Mouse (Mus musculus) hindbrain, embryonic 15.5 days (tissue): ENCODE measurements around the gene Agt. TPM values are rescaled to one million over a fixed set of nuclear protein-coding genes. Genes with fewer than 3 reads are reported as not detected.

Experiments
- ATAC-seq: fragments of 200-750 bp; cut with Nextera tagmentation; 2 replicates; pipeline ENCODE4 v1.8.0; 2017; ENCODE audit warnings: low read depth, moderate number of reproducible peaks, moderate TSS enrichment; ENCODE audit not compliant: low FRiP score
- H3K27ac ChIP-seq: fragments of 300-500 bp; sonication (generic); replicated peaks from 2 replicates; pipeline ENCODE4 v1.5.1; 2015; ENCODE audit warnings: mild to moderate bottlenecking, inconsistent platforms
- H3K27me3 ChIP-seq: fragments of 300-500 bp; sonication (generic); 2 replicates; pipeline ENCODE4 v1.6.1; 2015; ENCODE audit warnings: control low read depth, inconsistent platforms
- H3K36me3 ChIP-seq: fragments of 300-500 bp; sonication (generic); 2 replicates; pipeline ENCODE4 v1.6.1; 2015; ENCODE audit warnings: control low read depth, inconsistent platforms
- H3K4me1 ChIP-seq: fragments of 300-500 bp; sonication (generic); replicated peaks from 2 replicates; pipeline ENCODE4 v1.6.1; 2015; ENCODE audit warnings: control low read depth, inconsistent platforms
- H3K4me2 ChIP-seq: fragments of 300-500 bp; sonication (generic); 2 replicates; pipeline ENCODE4 v1.6.1; 2015; ENCODE audit warnings: moderate library complexity, mild to moderate bottlenecking, inconsistent platforms
- H3K4me3 ChIP-seq: fragments of 300-500 bp; sonication (generic); 2 replicates; pipeline ENCODE4 v1.5.1; 2015; ENCODE audit warnings: mild to moderate bottlenecking, inconsistent platforms
- H3K9ac ChIP-seq: fragments of 300-500 bp; sonication (generic); 2 replicates; pipeline ENCODE4 v1.6.1; 2015; ENCODE audit warnings: inconsistent platforms
- H3K9me3 ChIP-seq: fragments of 300-500 bp; sonication (generic); 2 replicates; pipeline ENCODE4 v1.6.1; 2016; ENCODE audit warnings: control low read depth, inconsistent platforms
- WGBS: fragments of 180-500 bp; shearing (Covaris S2); methylation state at CpG from one replicate; pipeline ENCODE4 v1.1.7; 2015; 5-methylcytosine and 5-hydroxymethylcytosine counted together
- polyA plus RNA-seq: library from polyadenylated mRNA; unstranded; fragments of >200 nt; fragmentation: Nextera tagmentation; extraction: Ambion mirVana; gene quantifications from 2 replicates; pipeline ENCODE4 v1.2.1, GENCODE M21; 2015

The Agt gene
- polyA plus RNA-seq, 1 experiment from 2014 or later = 1.0 TPM

DNA sequence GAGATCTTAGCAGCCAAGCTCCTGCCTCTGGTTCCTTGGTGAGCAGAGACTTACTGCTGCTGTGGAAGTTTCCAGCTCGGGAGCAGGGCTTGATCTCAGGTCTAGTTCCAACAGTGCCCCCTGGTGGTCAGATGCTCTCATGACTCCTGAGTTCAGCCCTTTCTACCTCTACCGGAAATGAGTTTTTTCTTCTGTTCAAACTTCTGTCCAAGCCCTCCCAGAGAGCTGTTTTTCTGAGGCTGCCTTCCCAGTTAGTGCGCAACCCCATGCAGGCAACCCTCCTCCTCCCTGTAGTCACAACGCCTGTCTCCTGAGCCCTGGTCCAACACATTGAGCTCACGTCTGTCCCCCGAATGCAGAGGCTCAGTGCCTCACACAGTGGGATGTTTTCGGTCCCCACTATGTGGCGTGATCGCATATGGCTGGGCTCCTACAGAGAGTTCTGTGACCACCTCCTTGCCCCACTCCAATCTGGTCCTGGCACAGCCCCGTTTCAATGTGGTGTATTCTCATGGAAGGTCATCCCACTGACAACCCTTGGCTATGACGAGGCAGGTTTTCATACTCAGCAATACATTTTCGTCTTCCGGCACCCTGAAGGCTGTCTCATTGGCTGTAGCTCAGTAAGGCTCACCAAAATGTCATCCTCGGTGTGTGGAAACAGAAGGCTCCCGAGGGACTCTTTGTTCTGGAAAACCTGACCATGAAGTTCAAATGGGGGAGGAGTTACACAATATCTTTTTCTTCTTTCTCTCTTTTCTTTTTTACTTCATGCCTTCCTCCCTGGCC is 4.2 kb upstream of the Agt start:
- Histone ChIP-seq H3K27me3 (no peaks in the 10 kb centered on the region), H3K36me3 (no peaks in the 10 kb centered on the region), H3K27ac (0 out of 2 replicates have a peak overlapping the region, but pooled peaks have one; percentile 18), H3K4me2 (no peak overlapping the region), H3K9me3 (no peaks in the 10 kb centered on the region), H3K4me1 (peaks cover 5% of the 10 kb centered on the region; the same call in 1 of the 2 replicates), H3K4me3 (no peak overlapping the region), H3K9ac (no peak overlapping the region)
- 0 out of 2 replicates have a peak, but pooled peaks have one; percentile 44 for ATAC-seq
- WGBS = 61% methylated on average over 15 of the region's 15 CpGs

DNA sequence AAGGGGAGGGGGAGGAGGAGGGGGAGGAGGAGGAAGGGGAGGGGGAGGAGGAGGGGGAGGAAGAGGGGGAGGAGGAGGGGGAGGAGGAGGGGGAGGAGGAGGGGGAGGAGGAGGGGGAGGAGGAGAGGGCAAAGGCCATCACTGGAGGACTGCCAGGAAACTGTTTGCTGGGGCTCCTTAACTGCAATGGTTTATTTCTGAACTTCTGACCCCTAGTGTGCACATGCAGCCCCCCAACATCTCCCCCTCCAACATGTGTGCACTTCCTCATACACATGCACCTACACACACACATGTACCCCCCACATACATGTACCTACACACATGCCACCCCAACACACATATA is 2.9 kb upstream of the Agt start:
- H3K9ac ChIP-seq = no peak overlapping the region

DNA sequence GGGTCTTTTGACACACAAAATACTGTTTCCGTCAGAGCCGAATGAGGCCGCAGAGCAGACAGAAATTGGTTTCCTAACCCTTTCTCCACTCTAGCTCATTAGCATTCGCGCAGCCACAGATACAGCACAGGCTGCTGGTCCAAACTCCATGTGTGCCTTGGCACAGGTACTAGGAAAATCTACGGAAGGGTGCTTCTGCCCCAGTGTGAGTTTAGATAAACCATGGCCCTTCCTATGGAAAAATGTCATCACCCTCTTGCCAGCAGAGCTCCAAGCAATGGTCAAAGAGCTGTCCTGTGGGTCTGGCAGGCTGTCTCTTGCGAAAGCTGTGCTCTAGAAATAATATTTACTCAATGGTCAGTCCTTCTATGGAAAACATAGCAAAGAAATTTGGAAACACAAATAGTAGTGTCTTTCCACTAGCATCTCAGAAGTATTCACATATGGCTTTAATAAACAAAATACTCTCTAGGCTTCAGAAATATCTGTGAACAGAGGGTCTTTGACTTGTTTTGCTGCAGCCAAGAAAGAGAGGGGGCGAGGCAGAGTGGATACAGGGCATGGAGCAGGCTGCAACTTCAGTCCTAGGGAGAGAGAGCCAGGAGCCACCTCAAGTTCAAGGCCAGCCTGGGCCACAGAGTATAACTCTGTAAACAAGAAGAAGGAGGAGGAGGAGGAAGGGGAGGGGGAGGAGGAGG is 2.4 kb upstream of the Agt start:
- Histone ChIP-seq H3K9ac (no peak overlapping the region), H3K4me1 (peaks cover 5% of the 10 kb centered on the region; the same call in 1 of the 2 replicates), H3K4me3 (no peak overlapping the region), H3K4me2 (no peak overlapping the region), H3K36me3 (no peaks in the 10 kb centered on the region), H3K27ac (no peak overlapping the region), H3K27me3 (no peaks in the 10 kb centered on the region), H3K9me3 (no peaks in the 10 kb centered on the region)
- 64% methylated on average over 8 of the region's 8 CpGs for WGBS
- no peak for ATAC-seq

More for the DNA sequence above, 2.9 kb upstream of the Agt start:
- Histone ChIP-seq H3K27me3 (no peaks in the 10 kb centered on the region), H3K4me2 (no peak overlapping the region), H3K4me3 (no peak overlapping the region), H3K36me3 (no peaks in the 10 kb centered on the region), H3K4me1 (peaks cover 5% of the 10 kb centered on the region; the same call in 1 of the 2 replicates), H3K9me3 (no peaks in the 10 kb centered on the region), H3K27ac (no peak overlapping the region)
- ATAC-seq = no peak

DNA sequence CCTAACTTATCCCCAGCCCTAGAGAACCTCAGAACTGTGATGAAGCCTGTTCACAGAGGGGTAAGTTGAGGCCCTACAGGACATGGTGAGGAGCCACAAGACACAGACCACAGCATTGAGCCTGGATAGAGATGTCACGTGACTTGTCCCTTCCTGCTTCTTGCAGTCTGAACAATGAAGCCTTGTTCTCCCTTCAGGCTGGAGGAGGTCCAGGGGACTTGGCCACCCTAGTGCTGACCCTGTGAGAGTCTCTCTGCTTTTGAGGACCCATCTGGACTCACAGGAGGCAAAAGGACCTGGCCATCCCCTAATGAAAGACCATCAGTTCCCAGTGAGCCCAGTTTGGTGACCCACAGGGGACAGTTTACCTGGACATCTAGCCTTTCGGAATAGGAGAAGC is 406 bp downstream of the Agt start:
- H3K4me2 ChIP-seq = no peak overlapping the region
- no peaks in the 10 kb centered on the region for H3K27me3 ChIP-seq
- WGBS = 74% methylated on average over 2 of the region's 2 CpGs
- peaks cover 5% of the 10 kb centered on the region; the same call in 1 of the 2 replicates for H3K4me1 ChIP-seq
- 0 out of 2 replicates have a peak overlapping the region, but pooled peaks have one; percentile 1 for H3K27ac ChIP-seq
- H3K4me3 ChIP-seq = no peak overlapping the region
- ATAC-seq = no peak
- no peak overlapping the region for H3K9ac ChIP-seq
- H3K9me3 ChIP-seq = no peaks in the 10 kb centered on the region
- no peaks in the 10 kb centered on the region for H3K36me3 ChIP-seq

DNA sequence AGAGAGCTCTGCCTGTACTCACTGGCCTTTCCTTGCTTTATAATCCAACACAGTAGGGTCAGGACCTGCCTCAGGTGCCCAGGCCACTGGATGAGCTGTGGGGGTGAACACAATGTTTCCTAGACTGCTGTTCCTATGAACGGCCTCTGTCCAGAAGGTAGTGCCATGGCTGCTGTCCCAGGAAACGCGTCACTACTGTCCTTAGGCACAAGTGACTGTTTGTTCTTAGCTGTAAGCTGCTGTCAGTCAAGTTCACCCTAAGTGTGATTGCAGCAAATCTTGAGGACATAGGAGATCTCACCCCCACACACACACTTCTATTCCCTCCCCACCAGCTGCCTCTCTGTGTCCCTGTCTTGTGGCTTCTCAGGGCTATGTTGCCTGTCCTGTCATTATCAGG is 1.9 kb downstream of the Agt start:
- no peaks in the 10 kb centered on the region for H3K27me3 ChIP-seq
- 88% methylated on average over 3 of the region's 3 CpGs for WGBS
- no peak for ATAC-seq
- no peak overlapping the region for H3K9ac ChIP-seq
- no peaks in the 10 kb centered on the region for H3K36me3 ChIP-seq
- H3K4me3 ChIP-seq = no peak overlapping the region
- H3K4me1 ChIP-seq = no peaks in the 10 kb centered on the region
- H3K27ac ChIP-seq = no peak overlapping the region
- H3K4me2 ChIP-seq = no peak overlapping the region
- H3K9me3 ChIP-seq = no peaks in the 10 kb centered on the region

DNA sequence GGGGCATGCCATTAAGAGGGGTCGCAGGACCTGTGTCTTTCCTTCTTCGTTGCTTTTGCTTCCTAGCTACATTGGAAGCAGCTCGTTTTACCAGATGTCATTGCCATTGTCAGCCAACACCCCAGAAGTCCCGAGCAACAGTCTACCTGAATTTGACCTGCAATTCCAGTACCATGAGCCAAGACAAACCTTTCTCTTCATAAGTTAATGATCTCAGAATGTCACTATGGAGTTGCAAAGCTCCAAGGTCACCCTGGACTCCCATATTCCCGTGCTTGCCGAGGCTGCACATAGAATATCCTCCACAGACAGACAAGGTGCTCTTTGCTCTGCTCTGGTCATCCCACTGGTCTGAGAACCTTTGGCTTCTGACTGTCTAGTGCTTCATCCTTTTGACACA is 2.4 kb downstream of the Agt start:
- no peak overlapping the region for H3K9ac ChIP-seq
- no peak for ATAC-seq
- 85% methylated on average over 6 of the region's 6 CpGs for WGBS
- no peak overlapping the region for H3K4me2 ChIP-seq
- H3K27me3 ChIP-seq = no peaks in the 10 kb centered on the region
- H3K27ac ChIP-seq = no peak overlapping the region
- H3K36me3 ChIP-seq = no peaks in the 10 kb centered on the region
- H3K4me3 ChIP-seq = no peak overlapping the region
- no peaks in the 10 kb centered on the region for H3K9me3 ChIP-seq
- H3K4me1 ChIP-seq = no peaks in the 10 kb centered on the region

DNA sequence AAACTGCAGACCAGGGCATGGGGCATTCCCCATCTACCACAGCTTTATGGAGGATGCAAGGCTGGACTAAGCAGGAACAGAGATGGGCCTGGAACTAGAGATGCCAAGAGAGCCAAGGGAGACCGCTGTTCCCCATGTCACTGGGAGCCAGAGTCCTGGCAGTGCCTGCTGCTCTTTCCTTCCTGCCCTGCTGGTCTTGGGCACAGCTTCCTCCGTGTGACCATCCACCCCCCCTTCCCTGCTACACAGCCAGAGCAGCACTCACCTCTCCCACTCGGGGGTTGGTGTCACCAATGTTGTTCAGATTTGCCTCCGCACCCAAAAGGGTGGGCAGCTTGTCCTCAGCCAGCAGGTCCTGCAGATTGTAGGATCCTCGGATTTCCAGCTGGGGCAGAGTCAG is 12.0 kb downstream of the Agt start:
- 63% methylated on average over 5 of the region's 5 CpGs for WGBS
- Histone ChIP-seq H3K36me3 (peaks cover 5% of the 10 kb centered on the region), H3K4me1 (peaks cover 19% of the 10 kb centered on the region), H3K9me3 (no peaks in the 10 kb centered on the region), H3K9ac (no peak overlapping the region), H3K4me3 (no peak overlapping the region), H3K27ac (peak overlapping the region; percentile 63; the same call in 1 of the 2 replicates), H3K27me3 (no peaks in the 10 kb centered on the region), H3K4me2 (no peak overlapping the region)
- no peak for ATAC-seq

DNA sequence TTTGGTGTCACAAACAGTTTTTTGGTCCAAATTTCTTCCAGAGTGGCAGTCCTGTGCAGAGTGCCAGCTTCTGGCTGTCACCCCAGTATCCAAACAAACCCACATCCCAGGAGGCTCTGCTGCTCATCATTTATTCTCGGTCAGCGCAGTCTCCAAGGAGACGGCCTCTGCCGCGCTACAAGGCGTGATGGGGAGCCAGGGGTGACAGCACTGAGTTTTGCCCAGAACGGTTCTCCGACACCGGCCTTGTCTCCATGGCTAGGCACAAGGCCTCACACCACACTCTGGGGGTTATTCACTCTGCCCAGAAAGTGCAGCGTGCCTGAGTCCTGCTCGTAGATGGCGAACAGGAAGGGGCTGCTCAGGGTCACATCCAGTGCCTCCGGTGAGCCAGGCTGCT is 12.8 kb downstream of the Agt start:
- H3K27me3 ChIP-seq = no peaks in the 10 kb centered on the region
- no peaks in the 10 kb centered on the region for H3K9me3 ChIP-seq
- H3K4me1 ChIP-seq = peaks cover 19% of the 10 kb centered on the region
- H3K4me3 ChIP-seq = no peak overlapping the region
- no peak overlapping the region for H3K4me2 ChIP-seq
- H3K36me3 ChIP-seq = peaks cover 13% of the 10 kb centered on the region
- no peak overlapping the region for H3K9ac ChIP-seq
- WGBS = 22% methylated on average over 13 of the region's 13 CpGs
- peak overlapping the region; percentile 63 for H3K27ac ChIP-seq
- peak; percentile 81 for ATAC-seq

DNA sequence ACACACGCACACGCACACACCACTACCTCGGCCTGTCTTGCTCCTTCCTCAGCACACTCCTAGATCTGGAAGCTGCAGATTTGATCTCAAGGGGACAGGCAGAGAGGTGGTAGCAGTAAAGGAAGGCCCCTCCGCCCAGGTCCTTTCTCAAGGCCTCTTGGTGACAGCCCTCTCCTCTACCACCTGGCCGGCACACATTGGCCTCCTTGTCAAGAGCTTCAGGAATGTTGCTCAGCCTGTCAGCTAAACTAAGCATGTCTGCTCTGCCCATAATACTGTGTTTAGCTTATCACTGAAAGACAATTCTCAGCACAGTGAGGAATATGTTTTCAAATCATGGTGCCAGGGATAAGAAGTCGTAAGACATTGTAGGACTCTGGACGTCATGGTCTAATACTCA is 13.3 kb downstream of the Agt start:
- Histone ChIP-seq H3K9me3 (no peaks in the 10 kb centered on the region), H3K27ac (peak overlapping the region; percentile 46; the same call in 1 of the 2 replicates), H3K36me3 (peaks cover 18% of the 10 kb centered on the region), H3K4me3 (no peak overlapping the region), H3K4me1 (peaks cover 19% of the 10 kb centered on the region), H3K27me3 (no peaks in the 10 kb centered on the region), H3K9ac (no peak overlapping the region), H3K4me2 (no peak overlapping the region)
- ATAC-seq = no peak; the same call in 1 of the 2 replicates
- WGBS = 71% methylated on average over 7 of the region's 7 CpGs

DNA sequence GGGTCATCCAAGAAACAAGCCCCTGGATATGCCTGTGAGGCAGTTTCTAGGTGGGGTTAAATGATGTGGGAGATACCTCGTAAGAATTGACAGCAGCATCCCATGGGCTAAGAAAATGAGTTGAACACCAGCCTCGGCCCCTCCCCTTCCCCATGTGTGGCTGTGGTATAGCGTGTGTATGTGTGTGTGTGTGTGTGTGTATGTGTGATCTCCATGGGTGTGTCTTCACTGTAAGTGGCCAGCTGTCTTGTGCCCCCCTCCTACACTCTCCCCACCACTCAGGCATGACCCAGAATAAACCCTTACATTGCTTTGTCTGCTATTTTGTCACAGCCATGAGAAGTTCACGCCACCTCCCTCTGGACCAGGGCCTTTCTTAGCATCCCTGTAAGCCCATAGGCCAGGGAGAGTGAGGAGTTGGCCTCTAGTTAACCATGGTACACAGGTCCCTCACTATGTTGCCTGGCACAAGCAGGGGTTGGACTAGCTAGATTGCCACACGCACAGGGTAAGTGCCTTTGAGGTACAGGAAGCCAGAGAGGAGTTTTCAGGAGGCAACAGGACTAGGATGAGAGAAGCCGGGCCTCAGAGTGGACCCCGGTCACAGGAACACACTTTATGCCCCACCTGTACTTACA is 14.3 kb downstream of the Agt start:
- H3K27me3 ChIP-seq = no peaks in the 10 kb centered on the region
- no peak overlapping the region for H3K4me2 ChIP-seq
- H3K9me3 ChIP-seq = no peaks in the 10 kb centered on the region
- H3K9ac ChIP-seq = no peak overlapping the region
- WGBS = 85% methylated on average over 7 of the region's 7 CpGs
- H3K4me3 ChIP-seq = no peak overlapping the region
- peaks cover 19% of the 10 kb centered on the region for H3K4me1 ChIP-seq
- ATAC-seq = no peak; the same call in 1 of the 2 replicates
- peak overlapping the region; percentile 46; the same call in 1 of the 2 replicates for H3K27ac ChIP-seq
- peaks cover 27% of the 10 kb centered on the region for H3K36me3 ChIP-seq

DNA sequence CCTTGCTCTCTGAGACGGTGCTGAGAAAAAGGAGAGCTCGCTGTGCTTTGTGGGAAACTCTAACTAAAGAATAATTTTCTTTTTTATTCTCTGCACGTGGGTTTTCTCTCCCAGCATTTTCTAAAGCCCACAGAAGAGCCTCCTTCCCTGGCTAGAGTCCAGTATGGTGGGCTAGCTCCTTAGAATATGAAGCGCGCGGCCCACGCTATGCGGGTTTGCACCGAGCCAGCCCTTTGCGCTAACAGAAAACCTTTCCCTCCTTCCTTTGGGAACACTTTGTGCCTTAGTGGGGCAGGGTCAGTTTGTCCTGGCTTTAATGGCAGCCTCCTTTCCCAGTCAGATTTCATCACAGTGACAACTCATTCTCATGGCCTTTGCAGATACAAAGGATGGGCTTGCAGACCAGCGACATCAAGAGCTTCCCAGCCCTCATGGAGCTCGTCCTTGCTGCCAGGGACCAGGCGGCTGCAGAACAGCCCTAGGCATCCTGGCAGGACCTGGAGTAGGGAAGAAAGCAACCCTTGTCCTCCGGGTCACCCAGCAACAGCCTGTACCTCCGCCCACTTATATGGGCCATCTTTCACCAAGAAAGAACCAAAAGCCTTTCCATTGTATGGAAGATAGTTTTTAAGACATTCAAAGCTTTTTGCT is 18.4 kb downstream of the Agt start:
- no peak for ATAC-seq
- no peaks in the 10 kb centered on the region for H3K9me3 ChIP-seq
- H3K27me3 ChIP-seq = no peaks in the 10 kb centered on the region
- H3K4me1 ChIP-seq = peaks cover 3% of the 10 kb centered on the region
- peaks cover 62% of the 10 kb centered on the region for H3K36me3 ChIP-seq
- no peak overlapping the region for H3K27ac ChIP-seq
- H3K4me3 ChIP-seq = no peak overlapping the region
- 92% methylated on average over 15 of the region's 15 CpGs for WGBS
- no peak overlapping the region for H3K4me2 ChIP-seq
- no peak overlapping the region for H3K9ac ChIP-seq
